Mouse (Mus musculus): ENCODE measurements around the gene Vmn1r68.

- TF ChIP-seq CTCF (IDR thresholded peaks at IDR 0.05 in 2 of 3, conservative IDR thresholded peaks at IDR 0.05 in 1 of 3; ENCODE audit: control insufficient read depth in 1 of 3, insufficient read depth in 1 of 3, low read depth in 2 of 3, low read length in 3 of 3, poor library complexity in 1 of 3, severe bottlenecking in 1 of 3) (no peak), POLR2A (IDR thresholded peaks at IDR 0.05; ENCODE audit: control insufficient read depth in 1 of 2, insufficient read depth in 1 of 2, low read depth in 1 of 2, low read length in 2 of 2, poor library complexity in 1 of 2) (no peak), USF2 (IDR thresholded peaks at IDR 0.05; ENCODE audit: borderline replicate concordance in 1 of 2, insufficient read depth in 1 of 2, low read depth in 1 of 2, low read length in 2 of 2) (no peak), GATA1 (IDR thresholded peaks at IDR 0.05; ENCODE audit: low read depth, low read length) (no peak), ELF1 (IDR thresholded peaks at IDR 0.05; ENCODE audit: low read depth, low read length) (no peak), MYB (IDR thresholded peaks at IDR 0.05; ENCODE audit: low read depth, low read length) (no peak), ZKSCAN1 (IDR thresholded peaks at IDR 0.05; ENCODE audit: low read depth, low read length) (no peak)
These were observed 63.3 kb downstream of the Vmn1r68 start, which contains the start of gene Zik1 for GRCm38 (mm10) chr7:10494786-10495521.

Data from MEL (cell line).